Mouse (Mus musculus) thymus, postnatal 4 days (tissue): ENCODE results near the gene Ifi205.
A peak's percentile ranks its signal among the peaks of the same experiment; 100 is the strongest.
"Not testable (repeated sequence)": the region's sequence is repeated elsewhere in the genome, so short reads cannot be mapped to it uniquely, and the experiment has no call there.

Experiments
- DNase-seq: peaks from one replicate; pipeline ENCODE4 v3.0.0; 2021

Gene Ifi205

DNA sequence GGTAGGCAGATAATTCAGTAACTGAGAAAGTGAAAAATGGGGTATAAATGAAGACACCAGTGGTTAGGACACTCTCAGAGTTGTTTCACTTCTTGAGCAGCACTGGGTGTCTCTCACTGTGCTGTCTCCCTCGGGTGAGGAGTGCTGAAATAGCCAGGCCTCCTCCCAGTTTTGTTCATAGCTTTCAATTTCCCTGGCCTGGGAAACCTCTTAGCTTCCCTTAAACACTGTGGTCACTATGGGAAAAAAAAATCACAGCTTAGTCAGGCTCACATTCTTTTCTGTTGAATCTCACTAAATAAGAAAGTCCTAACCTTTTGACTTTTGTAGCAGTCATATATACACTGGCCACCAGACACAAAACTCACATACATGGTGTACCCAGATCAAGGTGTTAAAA, at the start of gene Ifi205:
Gene Ifi205, minus strand, starts transcription at position 113 of the 400 bp plus-strand sequence.
- no peak for DNase-seq

DNA sequence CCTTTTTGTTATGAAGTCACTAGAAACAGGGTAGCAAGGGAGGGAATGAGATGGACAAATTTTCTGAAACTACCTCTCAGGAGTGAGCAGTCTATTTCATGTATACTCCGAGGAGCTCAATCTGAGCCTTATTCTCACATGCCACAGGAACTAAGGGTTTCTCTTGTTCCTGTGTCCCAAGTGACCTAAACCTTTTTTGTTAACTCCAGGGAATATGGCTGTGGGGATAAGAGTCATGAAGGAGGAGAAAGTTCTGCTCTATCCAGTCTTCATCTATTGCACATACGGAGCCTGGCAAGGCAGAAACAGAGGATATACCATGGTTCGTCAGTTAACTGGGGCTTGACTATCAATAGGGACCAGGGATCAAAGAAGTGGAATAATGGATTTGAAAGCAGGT, 34.7 kb upstream of the Ifi205 start, which contains the start of gene Olfr430:
Gene Olfr430, plus strand, starts transcription at position 301 of the 400 bp plus-strand sequence.
- DNase-seq: no peak

DNA sequence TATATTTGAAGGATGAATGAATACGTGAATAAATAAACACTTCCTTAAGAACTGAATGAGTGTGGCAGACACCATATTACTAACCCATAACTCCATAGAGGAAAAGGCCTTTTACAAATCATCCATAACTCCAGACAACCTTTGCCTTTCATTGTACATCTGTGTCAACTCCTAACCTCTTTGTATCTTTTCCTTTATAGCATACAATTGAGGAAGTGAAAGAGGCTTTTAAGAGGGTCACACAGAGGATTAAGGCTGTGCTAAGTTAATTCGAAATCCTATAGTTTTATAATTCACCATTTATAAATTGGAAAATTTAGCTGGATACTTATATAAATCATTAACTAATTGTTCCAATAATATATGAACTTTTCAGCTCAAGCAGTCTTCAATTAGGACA, 23.6 kb upstream of the Ifi205 start:
- DNase-seq: no peak

DNA sequence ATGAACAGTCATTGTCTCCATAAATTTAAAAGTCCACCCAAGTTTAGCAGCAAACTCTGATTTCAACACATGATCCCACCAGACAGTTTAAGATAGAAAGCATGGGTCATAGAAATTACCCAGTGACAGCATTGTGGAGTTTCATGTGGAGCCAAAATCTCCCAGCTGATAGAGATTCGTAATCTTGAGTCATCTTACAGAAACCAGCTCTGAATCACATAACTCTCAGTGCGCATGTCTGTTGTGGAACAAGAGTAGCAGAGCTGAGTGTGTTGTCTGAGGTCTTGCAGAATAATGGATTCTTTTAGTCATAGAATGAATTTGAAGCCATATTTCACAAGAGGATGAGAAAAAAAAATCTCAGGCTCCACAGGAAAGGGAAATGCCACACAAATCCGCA, 21.4 kb upstream of the Ifi205 start:
- DNase-seq: no peak

DNA sequence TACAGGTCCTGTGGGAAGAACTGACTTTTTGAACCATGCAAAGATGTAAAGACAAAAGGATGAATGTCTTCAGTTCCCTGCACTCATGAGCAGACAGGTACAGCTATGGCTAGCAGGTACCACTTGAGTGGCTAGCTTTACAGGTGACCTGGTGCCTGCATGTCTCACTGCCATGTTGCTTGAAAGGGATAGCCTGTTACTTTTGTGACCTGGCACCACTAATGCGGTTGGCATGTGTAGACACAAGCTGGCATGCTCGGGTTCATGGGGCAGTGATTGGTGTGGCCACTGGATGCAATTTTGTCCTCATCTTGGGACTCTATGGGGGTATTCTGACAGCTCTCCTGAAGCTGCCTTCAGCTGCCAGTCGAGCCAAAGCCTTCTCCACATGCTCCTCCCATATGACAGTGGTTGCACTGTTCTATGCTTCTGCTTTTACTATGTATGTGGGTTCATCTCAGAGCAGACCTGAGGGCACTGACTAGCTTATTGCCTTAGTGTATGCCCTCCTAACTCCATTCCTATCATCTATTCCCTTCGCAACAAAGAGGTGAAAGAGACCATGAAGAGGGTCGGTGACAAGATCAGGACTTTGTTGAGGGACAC, 20.4 kb upstream of the Ifi205 start:
- no peak for DNase-seq

DNA sequence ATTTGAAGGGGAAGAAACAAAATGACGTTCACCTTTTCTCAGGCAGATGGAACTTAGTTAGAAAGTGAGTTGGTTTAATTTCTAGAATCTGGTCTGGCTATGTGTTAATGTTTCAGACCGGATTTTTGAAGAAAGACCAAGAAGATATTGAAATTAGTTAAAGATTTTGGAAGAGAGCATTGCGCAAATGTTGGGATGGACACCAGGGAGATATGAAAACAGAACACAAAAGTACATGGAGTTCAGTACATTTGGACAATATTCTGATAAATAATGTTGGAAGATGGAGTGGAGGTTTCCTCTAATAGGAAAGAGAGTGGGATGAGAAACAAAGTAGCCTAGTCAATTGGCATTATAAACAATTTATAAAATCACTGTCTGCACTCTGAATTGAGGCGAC, 19.9 kb upstream of the Ifi205 start:
- no peak for DNase-seq

DNA sequence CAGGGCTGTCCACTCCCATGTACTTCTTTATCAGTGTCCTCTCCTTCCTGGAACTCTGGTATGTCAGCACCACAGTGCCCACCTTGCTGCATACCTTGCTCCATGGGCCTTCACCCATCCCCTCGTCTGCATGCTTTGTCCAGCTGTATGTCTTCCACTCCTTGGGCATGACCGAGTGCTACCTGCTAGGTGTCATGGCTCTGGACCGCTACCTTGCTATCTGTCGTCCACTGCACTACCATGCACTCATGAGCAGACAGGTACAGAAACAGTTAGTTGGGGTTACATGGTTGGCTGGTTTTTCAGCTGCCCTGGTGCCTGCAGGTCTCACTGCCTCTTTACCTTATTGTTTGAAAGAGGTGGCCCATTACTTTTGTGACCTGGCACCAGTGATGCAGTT, 18.9 kb upstream of the Ifi205 start:
- DNase-seq: no peak

DNA sequence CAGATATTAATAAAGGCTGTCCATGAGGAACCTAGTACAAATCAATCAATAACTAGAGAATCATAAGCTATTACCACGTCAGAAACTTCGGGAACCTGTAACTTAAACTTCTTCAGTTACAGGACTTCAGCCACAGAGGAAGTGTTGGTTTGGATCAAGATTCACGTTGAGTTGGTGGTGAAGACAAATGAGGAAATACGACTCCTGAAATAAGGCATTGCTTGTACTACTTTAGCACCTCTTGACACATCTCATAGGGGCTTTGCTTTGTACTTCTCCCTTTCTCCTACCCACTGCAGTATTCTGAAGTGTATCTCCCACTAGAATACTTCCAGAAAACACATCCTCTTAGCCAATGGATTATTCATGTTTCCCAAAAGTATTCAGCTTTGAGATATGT, 17.7 kb upstream of the Ifi205 start:
- not testable (repeated sequence) for DNase-seq

DNA sequence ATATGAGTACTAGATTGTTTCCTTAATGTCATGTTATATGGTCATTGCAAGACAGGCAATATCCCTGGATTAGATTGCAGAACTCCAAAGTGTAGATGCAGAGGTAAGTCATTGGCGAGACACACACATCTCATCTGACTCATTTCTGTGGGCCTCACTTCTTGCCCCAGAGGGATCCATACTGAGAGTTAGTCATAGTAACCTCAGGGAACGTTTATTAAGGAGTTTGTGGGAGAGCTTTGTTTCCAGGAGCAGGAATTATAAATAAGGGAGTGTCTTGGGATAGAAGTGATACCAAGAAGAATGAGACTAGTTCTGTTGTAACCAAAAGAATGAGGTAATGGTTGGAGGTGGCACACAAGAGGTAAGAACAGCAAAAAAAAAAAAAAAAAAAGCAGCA, 17.3 kb upstream of the Ifi205 start, which contains the start of gene Olfr432:
Gene Olfr432, plus strand, starts transcription at position 313 of the 400 bp plus-strand sequence.
- no peak for DNase-seq

DNA sequence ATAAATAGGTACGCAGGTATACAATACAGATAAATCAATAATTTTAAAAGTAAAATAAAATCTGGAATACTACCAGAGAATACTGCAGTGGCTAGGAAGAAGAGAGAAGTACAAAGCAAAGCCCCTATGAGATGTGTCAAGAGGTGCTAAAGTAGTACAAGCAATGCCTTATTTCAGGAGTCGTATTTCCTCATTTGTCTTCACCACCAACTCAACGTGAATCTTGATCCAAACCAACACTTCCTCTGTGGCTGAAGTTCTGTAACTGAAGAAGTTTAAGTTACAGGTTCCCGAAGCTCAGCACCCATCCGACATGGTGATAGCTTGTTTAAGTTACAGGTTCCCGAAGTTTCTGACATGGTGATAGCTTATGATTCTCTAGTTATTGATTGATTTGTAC, 16.6 kb upstream of the Ifi205 start:
- DNase-seq: not testable (repeated sequence)

DNA sequence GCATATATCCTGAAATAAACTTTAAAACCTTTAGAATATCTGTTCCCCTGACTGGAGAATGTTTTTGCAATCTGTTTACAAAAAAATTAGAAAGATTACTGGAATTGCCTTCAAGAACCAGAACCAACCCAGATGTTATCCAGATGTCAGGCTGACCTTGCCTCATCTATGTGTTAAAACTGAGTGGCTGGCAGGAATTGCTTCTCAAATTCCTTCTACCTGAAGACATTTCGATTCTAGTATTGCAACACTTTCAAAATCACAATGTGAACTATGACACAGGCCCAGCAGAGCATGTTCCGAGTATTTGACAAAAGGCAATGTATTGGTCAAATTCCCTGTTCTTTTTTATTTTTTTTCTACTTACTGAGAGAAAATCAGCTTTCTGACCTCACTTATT, 12.8 kb upstream of the Ifi205 start:
- DNase-seq: no peak

DNA sequence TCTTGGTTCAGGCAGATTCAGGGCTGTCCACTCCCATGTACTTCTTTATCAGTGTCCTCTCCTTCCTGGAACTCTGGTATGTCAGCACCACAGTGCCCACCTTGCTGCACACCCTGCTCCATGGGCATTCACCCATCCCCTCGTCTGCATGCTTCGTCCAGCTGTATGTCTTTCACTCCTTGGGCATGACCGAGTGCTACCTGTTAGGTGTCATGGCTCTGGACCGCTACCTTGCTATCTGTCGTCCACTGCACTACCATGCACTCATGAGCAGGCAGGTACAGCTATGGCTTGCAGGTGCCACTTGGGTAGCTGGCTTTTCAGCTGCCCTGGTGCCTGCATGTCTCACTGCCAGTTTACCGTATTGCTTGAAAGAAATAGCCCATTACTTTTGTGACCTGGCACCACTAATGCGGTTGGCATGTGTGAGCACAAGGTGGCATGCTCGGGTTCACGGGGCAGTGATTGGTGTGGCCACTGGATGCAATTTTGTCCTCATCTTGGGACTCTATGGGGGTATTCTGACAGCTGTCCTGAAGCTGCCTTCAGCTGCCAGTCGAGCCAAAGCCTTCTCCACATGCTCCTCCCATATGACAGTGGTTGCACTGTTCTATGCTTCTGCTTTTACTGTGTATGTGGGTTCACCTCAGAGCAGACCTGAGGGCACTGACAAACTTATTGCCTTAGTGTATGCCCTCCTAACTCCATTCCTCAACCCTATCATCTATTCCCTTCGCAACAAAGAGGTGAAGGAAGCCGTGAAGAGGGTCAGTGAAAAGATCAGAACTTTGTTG, 10.7 kb upstream of the Ifi205 start:
- not testable (repeated sequence) for DNase-seq

DNA sequence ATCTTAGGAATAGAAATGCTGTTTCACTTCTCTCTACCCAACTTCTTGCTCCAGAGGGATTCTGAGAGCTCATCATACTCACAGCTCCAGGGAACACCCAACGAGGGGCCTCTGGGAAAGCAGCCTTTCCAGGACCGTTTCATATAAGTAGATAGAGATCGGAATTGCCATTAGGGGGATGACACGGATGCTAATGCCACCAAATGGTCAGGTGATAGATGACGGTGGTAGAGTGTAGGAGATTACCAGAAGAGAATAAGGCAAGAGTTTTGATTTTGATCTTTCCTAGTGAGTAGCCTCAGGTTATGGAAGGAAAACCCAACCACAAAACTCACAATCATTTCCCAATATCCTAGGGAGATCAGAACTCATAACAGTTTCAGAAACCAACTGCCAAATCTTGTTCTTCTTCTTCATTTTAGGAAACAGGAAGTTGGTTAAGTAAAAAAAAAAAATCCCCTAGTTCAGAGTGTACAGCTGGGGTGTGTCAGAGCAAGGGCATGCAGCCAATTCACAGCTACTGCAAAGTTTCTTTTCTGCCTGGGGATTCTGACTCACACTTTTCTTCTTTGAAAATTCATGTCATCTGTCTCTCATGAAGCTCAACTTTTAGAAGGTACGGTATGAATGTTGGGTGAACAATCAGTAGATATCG, 9.0 kb upstream of the Ifi205 start, which contains the start of gene Olfr433:
Gene Olfr433, plus strand, starts transcription at position 183 of the 655 bp plus-strand sequence.
- DNase-seq: peak; percentile 13

DNA sequence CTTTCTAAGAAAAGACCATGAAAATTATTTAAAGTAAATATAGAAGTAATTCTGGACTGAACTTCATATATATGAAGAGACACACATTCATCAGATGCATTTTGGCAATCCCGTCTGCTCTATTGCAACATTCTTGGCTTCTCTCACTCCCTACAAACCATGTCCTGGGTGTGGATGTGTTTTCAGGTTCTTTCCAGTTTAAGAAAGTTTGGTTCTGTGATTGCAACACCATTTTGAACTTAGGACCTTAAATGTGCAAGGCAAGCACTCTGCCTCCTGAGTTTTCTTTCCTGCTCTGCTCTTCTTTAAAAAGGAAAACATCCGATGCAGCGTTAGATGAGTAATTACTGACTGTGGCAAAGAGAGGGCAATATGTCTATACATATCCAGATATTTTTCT, 6.9 kb upstream of the Ifi205 start:
- DNase-seq: no peak

DNA sequence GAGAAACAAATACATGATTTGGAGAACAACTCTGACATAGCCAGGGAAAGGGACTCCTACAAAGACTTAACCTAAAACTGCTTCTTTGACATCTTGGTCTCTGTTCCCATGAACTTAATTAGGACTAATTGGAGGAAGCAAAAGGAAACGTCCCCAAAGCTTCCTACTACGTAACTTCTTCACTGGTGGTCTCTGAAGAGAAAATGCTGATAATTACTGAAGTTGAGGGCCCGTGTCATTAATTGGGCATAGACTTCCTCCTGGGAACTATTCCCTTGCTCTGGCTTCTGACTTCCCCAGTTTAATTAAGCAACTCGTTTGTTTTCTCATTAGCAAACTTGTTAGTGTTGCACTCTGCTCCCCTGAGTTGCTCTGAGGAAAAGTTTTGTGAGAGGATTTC, 4.2 kb upstream of the Ifi205 start:
- DNase-seq: no peak

DNA sequence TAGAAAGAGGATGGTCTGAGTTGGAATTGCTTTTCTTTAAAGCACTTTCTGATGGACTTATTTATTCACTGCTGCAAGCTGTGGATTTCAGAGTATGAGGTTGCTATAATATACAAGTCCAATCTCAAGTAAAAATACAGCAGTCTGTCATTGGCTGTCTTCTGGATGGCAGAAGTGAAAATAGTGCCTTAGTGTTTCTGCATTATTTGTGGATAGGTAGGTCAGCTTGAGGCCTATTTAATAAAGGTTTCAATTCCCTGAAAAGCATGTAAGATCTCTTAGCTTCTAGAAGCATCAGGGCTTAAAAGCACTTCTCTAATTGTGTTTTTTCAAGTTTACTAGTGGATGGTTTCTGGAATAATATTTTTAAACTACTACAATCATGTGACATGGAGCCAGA, 24.6 kb downstream of the Ifi205 start:
- not testable (repeated sequence) for DNase-seq

DNA sequence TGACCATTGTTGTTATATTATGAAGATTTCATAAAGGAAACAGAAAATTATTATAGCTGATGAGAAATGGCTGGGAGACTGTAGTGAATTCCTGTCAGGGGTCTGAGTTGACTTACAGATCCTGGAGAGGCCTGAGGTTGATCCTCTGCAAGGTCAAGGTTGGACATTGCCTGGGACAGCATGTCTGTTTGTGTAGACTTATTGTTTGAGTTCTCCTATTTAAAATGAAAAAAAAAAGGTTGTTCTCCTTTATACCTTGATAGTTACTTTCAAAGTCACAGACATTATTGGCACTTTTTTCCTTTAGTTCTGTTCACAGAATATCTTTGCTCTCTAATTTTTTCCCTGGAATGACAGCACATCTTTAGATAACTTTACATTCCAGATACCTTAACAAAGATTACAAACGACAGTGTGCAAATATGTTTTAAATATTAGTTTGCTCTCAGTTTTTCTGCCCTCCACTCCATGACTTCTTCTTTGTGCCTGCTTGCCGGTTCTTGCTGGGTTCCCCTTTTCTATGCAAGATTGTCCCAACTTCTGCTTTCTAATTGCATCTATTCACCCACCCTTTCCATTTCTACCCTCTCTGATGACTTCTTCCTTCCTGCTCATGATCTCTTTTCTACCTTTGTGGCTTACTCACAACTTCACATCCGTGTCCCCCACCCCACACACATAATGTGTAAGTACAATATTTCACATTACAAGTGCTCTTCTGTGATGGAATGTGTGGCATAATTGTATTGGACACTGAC, 27.1 kb downstream of the Ifi205 start:
- not testable (repeated sequence) for DNase-seq

DNA sequence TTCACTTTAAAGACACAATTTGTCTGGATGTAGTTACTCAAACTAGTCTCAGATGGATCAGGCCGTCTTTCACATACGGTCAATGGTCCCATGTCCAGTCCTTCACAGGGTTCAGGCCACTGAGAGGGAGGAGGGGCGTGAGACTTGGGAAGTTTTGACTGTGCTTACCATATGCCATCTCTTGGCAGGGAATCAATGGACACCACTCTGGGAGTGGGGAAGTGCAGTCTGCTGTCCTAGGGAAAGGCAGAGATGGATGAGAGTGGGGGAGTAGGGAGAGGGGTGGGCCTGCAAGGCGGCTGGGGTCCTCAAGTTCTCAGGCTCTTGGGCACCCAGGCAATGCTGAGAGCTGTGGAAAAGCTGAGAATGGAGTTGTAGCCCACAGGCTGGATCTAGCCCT, 36.6 kb downstream of the Ifi205 start:
- no peak for DNase-seq

DNA sequence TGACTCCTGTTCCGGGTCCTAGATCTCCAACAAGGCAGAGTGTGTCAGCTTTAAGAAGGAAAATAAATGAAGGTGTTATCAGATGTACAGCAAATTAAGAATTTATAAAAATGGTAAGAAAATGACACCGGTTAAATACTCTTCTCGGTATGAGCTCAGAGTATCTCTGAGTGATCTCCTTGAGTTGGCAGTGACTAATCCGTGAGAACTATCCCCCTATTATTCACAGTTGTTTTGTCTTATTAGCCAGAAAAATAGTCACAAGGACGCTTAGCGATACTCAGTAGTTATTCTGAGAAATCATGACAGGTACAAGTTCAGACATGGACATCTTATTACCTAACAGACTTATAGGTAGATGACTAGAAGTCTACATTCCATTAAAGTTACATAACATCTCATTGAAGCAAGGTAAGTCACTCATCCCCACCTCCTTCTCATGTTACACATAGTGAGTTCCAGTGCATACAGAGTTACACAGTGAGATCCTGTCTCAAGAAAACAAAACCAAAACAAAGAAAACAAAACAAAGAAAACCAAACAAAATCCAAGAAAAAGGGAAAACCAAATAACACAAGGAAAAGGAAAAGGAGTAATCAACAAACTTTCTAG, 48.8 kb downstream of the Ifi205 start, which contains the start of gene Ifi202b:
Gene Ifi202b, minus strand, starts transcription at position 51 of the 612 bp plus-strand sequence.
- not testable (repeated sequence) for DNase-seq

DNA sequence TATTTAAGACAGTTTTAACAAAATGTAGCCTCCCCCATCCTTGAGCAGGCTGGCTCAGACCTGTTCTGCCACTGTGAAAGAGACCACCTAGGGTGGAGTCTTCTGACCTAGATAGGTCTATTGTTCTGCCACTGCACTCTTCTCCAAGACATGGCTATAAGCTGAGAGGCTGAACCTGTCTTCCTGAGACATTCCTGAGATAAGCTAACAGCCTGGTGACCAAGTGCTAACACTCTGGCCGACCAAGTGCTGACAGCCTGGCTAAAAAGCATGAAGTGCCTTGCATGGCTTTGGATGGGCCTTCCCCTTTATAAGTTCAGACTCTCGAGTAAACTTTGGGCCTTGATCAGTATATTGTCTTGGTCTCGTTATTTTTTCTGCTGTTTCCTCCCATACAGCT, 50.6 kb downstream of the Ifi205 start:
- DNase-seq: not testable (repeated sequence)

DNA sequence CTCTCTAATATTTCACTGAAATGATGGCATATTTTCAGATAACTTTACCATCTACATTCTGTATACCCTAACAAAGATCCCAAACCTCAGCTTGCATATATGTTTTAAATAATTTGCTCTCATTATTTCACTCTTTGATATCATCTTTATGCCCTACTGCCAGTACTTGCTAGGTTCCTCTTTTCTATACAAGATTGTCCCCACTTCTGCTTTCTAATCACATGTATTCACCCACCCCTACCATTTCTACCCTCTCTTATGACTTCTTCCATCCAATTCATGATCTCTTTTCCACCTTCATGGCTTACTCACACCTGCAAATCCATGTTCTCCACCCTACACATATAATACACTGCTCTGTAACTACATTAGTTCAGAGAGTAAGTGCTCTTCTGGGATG, 54.0 kb downstream of the Ifi205 start:
- DNase-seq: no peak

DNA sequence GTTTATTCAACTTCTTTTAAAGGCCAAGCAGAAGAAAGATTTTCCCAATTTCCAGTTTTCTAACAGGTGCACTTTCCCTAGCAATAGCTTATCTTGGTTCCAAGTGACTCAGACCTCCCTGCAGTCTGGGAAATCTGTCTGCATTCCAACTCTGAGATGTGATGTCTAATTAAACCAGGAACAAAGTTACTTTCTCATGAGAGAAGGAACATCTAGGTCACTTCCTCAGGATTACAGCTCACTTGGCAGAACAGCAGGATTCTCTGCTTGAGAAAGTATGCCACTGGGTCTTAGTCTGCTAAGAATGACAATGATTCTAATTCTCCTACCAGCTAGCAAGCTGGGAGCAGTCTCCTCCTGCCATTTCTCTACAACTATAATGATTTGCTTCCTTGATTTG, 58.5 kb downstream of the Ifi205 start:
- DNase-seq: no peak
